Mouse (Mus musculus): Measurements from ENCODE around the gene Zfp599.
"Not testable (repeated sequence)": the region's sequence is repeated elsewhere in the genome, so short reads cannot be mapped to it uniquely, and the experiment has no call there.

DNA sequence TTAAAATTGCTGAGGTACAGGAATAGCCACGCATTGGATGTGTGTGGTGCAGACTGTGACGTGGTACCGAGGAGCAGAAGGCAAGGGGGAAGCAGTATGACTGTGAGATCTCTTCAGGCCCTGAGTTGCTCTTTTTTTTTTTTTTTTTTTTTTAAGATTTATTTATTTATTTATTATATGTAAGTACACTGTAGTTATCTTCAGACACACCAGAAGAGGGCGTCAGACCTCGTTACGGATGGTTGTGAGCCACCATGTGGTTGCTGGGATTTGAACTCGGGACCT is 33.4 kb downstream of the Zfp599 start:
- TF ChIP-seq POLR2A (IDR thresholded peaks at IDR 0.05; ENCODE audit: borderline replicate concordance, insufficient read depth, low read length); CTCF (IDR thresholded peaks at IDR 0.05; ENCODE audit: borderline replicate concordance, insufficient read depth, low read depth, low read length): not testable (repeated sequence)

Data from cerebellum, adult 2 months (tissue).